Mouse (Mus musculus) CH12.LX (cell line): ENCODE measurements around the gene Psmc1. TPM values are rescaled to one million over a fixed set of nuclear protein-coding genes. Genes with fewer than 3 reads are reported as not detected.

Experiments used
- DNase-seq: peaks from one replicate; pipeline ENCODE4 v3.0.0-alpha.2; 2013; ENCODE audit errors: extremely low read depth
- H3K27ac ChIP-seq: 2 replicates; pipeline ENCODE4 v1.5.1; 2012; ENCODE audit warnings: low read depth, mild to moderate bottlenecking, control low read depth, moderate library complexity; ENCODE audit not compliant: insufficient read depth
- H3K27me3 ChIP-seq: replicated peaks from 2 replicates; pipeline ENCODE3; 2012; ENCODE audit warnings: inconsistent platforms
- H3K36me3 ChIP-seq, 2 experiments: replicated peaks in 1 of 2; 2 replicates each; pipeline versions ENCODE3 to v1.6.1; 2012; ENCODE audit warnings: inconsistent platforms in 1 of 2, low read length in 1 of 2, mild to moderate bottlenecking in 1 of 2, mixed read lengths in 1 of 2, moderate library complexity in 1 of 2; ENCODE audit not compliant: control insufficient read depth in 1 of 2, insufficient read depth in 1 of 2
- H3K4me1 ChIP-seq, 2 experiments: 2 replicates each; pipeline ENCODE4 v1.6.1; 2012; ENCODE audit warnings: inconsistent platforms in 1 of 2, moderate library complexity in 1 of 2; ENCODE audit not compliant: insufficient read depth in 2 of 2, control insufficient read depth in 1 of 2
- H3K4me2 ChIP-seq: 2 replicates; pipeline ENCODE4 v1.6.1; 2012; ENCODE audit warnings: low read depth, mild to moderate bottlenecking, control low read depth; ENCODE audit not compliant: poor library complexity, insufficient read depth, severe bottlenecking
- H3K4me3 ChIP-seq, 3 experiments: fragments of 150-350 bp in 1 of 3; sonication (generic) in 1 of 3; replicated peaks in 1 of 3; 2 replicates each; pipeline versions ENCODE3 to v1.5.1; 2011 to 2012; ENCODE audit warnings: low read depth in 2 of 3, low read length in 2 of 3, mild to moderate bottlenecking in 2 of 3, moderate library complexity in 2 of 3, control low read depth in 1 of 3, improper control_type of control experiment in 1 of 3, inconsistent platforms in 1 of 3, mixed read lengths in 1 of 3; ENCODE audit not compliant: poor library complexity in 1 of 3
- H3K79me2 ChIP-seq: replicated peaks from 2 replicates; pipeline ENCODE4 v1.6.1; 2012; ENCODE audit warnings: mild to moderate bottlenecking, moderate library complexity; ENCODE audit not compliant: control insufficient read depth, poor library complexity, insufficient read depth, severe bottlenecking; ENCODE audit errors: extremely low read depth
- H3K9ac ChIP-seq: 2 replicates; pipeline ENCODE4 v1.6.1; 2012; ENCODE audit warnings: low read depth, mild to moderate bottlenecking, control low read depth, moderate library complexity; ENCODE audit not compliant: insufficient read depth
- H3K9me3 ChIP-seq: replicated peaks from 2 replicates; pipeline ENCODE3; 2012; ENCODE audit warnings: low read length, inconsistent platforms, mixed read lengths
- BHLHE40 ChIP-seq: IDR thresholded peaks from 2 replicates; pipeline ENCODE4 v1.6.1; 2011; ENCODE audit warnings: mild to moderate bottlenecking, low read depth, low read length, improper control_type of control experiment
- CHD1 ChIP-seq: IDR thresholded peaks from 2 replicates; pipeline ENCODE4 v1.6.1; 2012; ENCODE audit warnings: low read depth, low read length, improper control_type of control experiment, inconsistent platforms
- CHD2 ChIP-seq: IDR thresholded peaks from 2 replicates; pipeline ENCODE4 v1.6.1; 2011; ENCODE audit warnings: low read length, improper control_type of control experiment
- CTCF ChIP-seq, 2 experiments: IDR thresholded peaks in 1 of 2; conservative IDR thresholded peaks in 1 of 2; 2 replicates each; pipeline ENCODE4 v1.5.1; 2011 to 2012; ENCODE audit warnings: low read depth in 2 of 2, low read length in 2 of 2, improper control_type of control experiment in 1 of 2, inconsistent platforms in 1 of 2, mild to moderate bottlenecking in 1 of 2, moderate library complexity in 1 of 2
- E2F4 ChIP-seq: IDR thresholded peaks from 2 replicates; pipeline ENCODE4 v1.6.1; 2011; ENCODE audit warnings: low read depth, low read length, improper control_type of control experiment; ENCODE audit not compliant: insufficient replicate concordance
- EP300 ChIP-seq: IDR thresholded peaks from 2 replicates; pipeline ENCODE4 v1.6.1; 2011; ENCODE audit warnings: low read length, improper control_type of control experiment
- GABPA ChIP-seq: IDR thresholded peaks from 2 replicates; pipeline ENCODE4 v1.6.1; 2012; ENCODE audit warnings: low read depth, low read length, improper control_type of control experiment, inconsistent platforms; ENCODE audit not compliant: insufficient replicate concordance
- IRF4 ChIP-seq: IDR thresholded peaks from 2 replicates; pipeline ENCODE4 v1.6.1; 2014; ENCODE audit warnings: low read depth, mild to moderate bottlenecking, inconsistent platforms, low read length, improper control_type of control experiment
- JUND ChIP-seq: conservative IDR thresholded peaks from 2 replicates; pipeline ENCODE4 v1.6.1; 2011; ENCODE audit warnings: low read depth, low read length, improper control_type of control experiment
- MXI1 ChIP-seq: IDR thresholded peaks from 2 replicates; pipeline ENCODE4 v1.6.1; 2011; ENCODE audit warnings: mild to moderate bottlenecking, low read depth, low read length, improper control_type of control experiment
- PAX5 ChIP-seq: IDR thresholded peaks from 2 replicates; pipeline ENCODE4 v1.6.1; 2012; ENCODE audit warnings: low read length, inconsistent platforms, mixed read lengths
- SIN3A ChIP-seq: IDR thresholded peaks from 2 replicates; pipeline ENCODE4 v1.6.1; 2012; ENCODE audit warnings: low read length, improper control_type of control experiment, inconsistent platforms
- TBP ChIP-seq: conservative IDR thresholded peaks from 2 replicates; pipeline ENCODE4 v1.6.1; 2011; ENCODE audit warnings: low read depth, low read length, improper control_type of control experiment
- USF2 ChIP-seq: conservative IDR thresholded peaks from 2 replicates; pipeline ENCODE4 v1.6.1; 2011; ENCODE audit warnings: low read depth, low read length, improper control_type of control experiment
- ZC3H11A ChIP-seq: IDR thresholded peaks from 2 replicates; pipeline ENCODE4 v1.6.1; 2012; ENCODE audit warnings: low read depth, mild to moderate bottlenecking, inconsistent platforms, low read length, improper control_type of control experiment
- ZKSCAN1 ChIP-seq: IDR thresholded peaks from 2 replicates; pipeline ENCODE4 v1.6.1; 2012; ENCODE audit warnings: low read depth, inconsistent platforms, low read length, improper control_type of control experiment, borderline replicate concordance
- ZMIZ1 ChIP-seq: IDR thresholded peaks from 2 replicates; pipeline ENCODE4 v1.6.1; 2012; ENCODE audit warnings: low read depth, mild to moderate bottlenecking, inconsistent platforms, low read length, improper control_type of control experiment
- dilution Hi-C: fragments of 300-500 bp; cut with MboI; formaldehyde crosslinking; loops from 2 replicates; pipeline ENCODE4 v1.14.3; 2020; ENCODE audit warnings: low sequenced_read_pairs; ENCODE audit not compliant: extremely low pct_unique_long_range_greater_than_20kb, extremely low pct_ligation_motif_present
- in situ Hi-C: fragments of 300-500 bp; cut with MboI; formaldehyde crosslinking; loops from 3 replicates; pipeline ENCODE4 v1.14.3; 2019; ENCODE audit warnings: low sequenced_read_pairs, low pct_ligation_motif_present, low pct_unique_long_range_greater_than_20kb, mixed read lengths
- polyA plus RNA-seq: library from polyadenylated mRNA; unstranded; fragments of >175 nt; gene quantifications from 2 replicates; pipeline ENCODE4 v1.2.1, GENCODE M21; 2012; ENCODE audit warnings: low read depth; ENCODE audit not compliant: insufficient read length
- total RNA-seq, 2 experiments: library from RNA; depleted of rRNA; stranded (reverse); fragments of 300-350 nt in 1 of 2; fragments of >200 nt in 1 of 2; gene quantifications; 2 replicates each; pipeline ENCODE4 v1.2.3; 2012 to 2014

Gene Psmc1
- total and polyA plus RNA-seq, 3 experiments = 244 to 501 (median 278) TPM

GRCm38 (mm10) chr12:100127866-100128480, 18.0 kb downstream of the Psmc1 start:
- no peak overlapping the region for H3K9ac ChIP-seq
- H3K4me3 ChIP-seq = no peak overlapping the region
- H3K36me3 ChIP-seq = peaks cover 76 to 98% of the 10 kb centered on the region in 2 experiments
- H3K27ac ChIP-seq = no peak overlapping the region
- in situ Hi-C loops (no loop called here), dilution Hi-C loops (no loop called here)
- no peaks in the 10 kb centered on the region for H3K27me3 ChIP-seq
- TF ChIP-seq ZMIZ1 (no peak), BHLHE40 (no peak), ZC3H11A (no peak), TBP (no peak), IRF4 (no peak), CTCF (conservative IDR thresholded peaks at IDR 0.05 in 1 of 2, IDR thresholded peaks at IDR 0.05 in 1 of 2; ENCODE audit: low read depth in 2 of 2, low read length in 2 of 2) (no peak), GABPA (no peak), JUND (no peak)
- TF ChIP-seq, all 38 proteins: peak for 0
- no peak for DNase-seq
- no peak overlapping the region for H3K4me2 ChIP-seq
- no peaks in the 10 kb centered on the region for H3K9me3 ChIP-seq
- H3K79me2 ChIP-seq = no peaks in the 10 kb centered on the region
- H3K4me1 ChIP-seq = peaks cover 0 to 1% of the 10 kb centered on the region in 2 experiments; a peak in 1 of 4 replicates

- H3K36me3 ChIP-seq = peaks cover 76 to 98% of the 10 kb centered on the region in 2 experiments
- H3K4me2 ChIP-seq = no peak overlapping the region
- peaks cover 0 to 6% of the 10 kb centered on the region in 2 experiments; a peak in 1 of 4 replicates for H3K4me1 ChIP-seq
- dilution Hi-C loops (no loop called here), in situ Hi-C loops (no loop called here)
- no peak overlapping the region for H3K9ac ChIP-seq
- H3K27me3 ChIP-seq = no peaks in the 10 kb centered on the region
- H3K27ac ChIP-seq = no peak overlapping the region
- H3K79me2 ChIP-seq = no peaks in the 10 kb centered on the region
- no peaks in the 10 kb centered on the region for H3K9me3 ChIP-seq
- no peak for DNase-seq
- TF ChIP-seq CTCF (conservative IDR thresholded peaks at IDR 0.05 in 1 of 2, IDR thresholded peaks at IDR 0.05 in 1 of 2; ENCODE audit: low read depth in 2 of 2, low read length in 2 of 2) = no peak
- no peak for TF ChIP-seq USF2
- TF ChIP-seq CHD2 = no peak
- no peak for TF ChIP-seq EP300
- TF ChIP-seq JUND = no peak
- H3K4me3 ChIP-seq = no peak overlapping the region
Measured at GRCm38 (mm10) chr12:100128522-100128921, 18.6 kb downstream of the Psmc1 start.

- TF ChIP-seq E2F4 = no peak
- no peak for TF ChIP-seq JUND
- no peak for TF ChIP-seq MXI1
- TF ChIP-seq SIN3A = no peak
- TF ChIP-seq CHD1 = no peak
- no peak for TF ChIP-seq ZKSCAN1
- TF ChIP-seq BHLHE40 = no peak
- no peak for TF ChIP-seq PAX5
- no peak for TF ChIP-seq EP300
- no peaks in the 10 kb centered on the region for H3K27me3 ChIP-seq
- no peaks in the 10 kb centered on the region for H3K9me3 ChIP-seq
- H3K27ac ChIP-seq = no peak overlapping the region
- H3K36me3 ChIP-seq = peaks cover 76 to 98% of the 10 kb centered on the region in 2 experiments
- H3K9ac ChIP-seq = no peak overlapping the region
- H3K4me2 ChIP-seq = no peak overlapping the region
- in situ Hi-C loops = no loop called here
- dilution Hi-C loops = no loop called here
- H3K4me1 ChIP-seq = peaks cover 0 to 6% of the 10 kb centered on the region in 2 experiments; a peak in 1 of 4 replicates
- H3K79me2 ChIP-seq = no peaks in the 10 kb centered on the region
- H3K4me3 ChIP-seq = no peak overlapping the region
- no peak for DNase-seq
Measured at GRCm38 (mm10) chr12:100128961-100129360, 19.0 kb downstream of the Psmc1 start.
